Mouse (Mus musculus) forebrain, embryonic 11.5 days (tissue): ENCODE measurements around the gene Chst8. TPM values are rescaled to one million over a fixed set of nuclear protein-coding genes. Genes with fewer than 3 reads are reported as not detected.

Experiments used
- ATAC-seq: fragments of 200-750 bp; cut with Nextera tagmentation; replicated peaks from 2 replicates; pipeline ENCODE4 v1.8.0; 2017; ENCODE audit warnings: moderate TSS enrichment; ENCODE audit not compliant: low FRiP score
- DNase-seq: peaks from one replicate; pipeline ENCODE4 v3.0.0-alpha.2; 2017; ENCODE audit warnings: low spot score
- H3K27ac ChIP-seq: fragments of 300-500 bp; sonication (generic); 2 replicates; pipeline ENCODE4 v1.5.1; 2014; ENCODE audit warnings: low read depth, low read length
- H3K27me3 ChIP-seq: fragments of 300-500 bp; sonication (generic); 2 replicates; pipeline ENCODE4 v1.6.1; 2014; ENCODE audit warnings: mild to moderate bottlenecking, low read length, mixed read lengths; ENCODE audit not compliant: control insufficient read depth, insufficient read depth
- H3K36me3 ChIP-seq: fragments of 300-500 bp; sonication (generic); 2 replicates; pipeline ENCODE4 v1.6.1; 2014; ENCODE audit warnings: mild to moderate bottlenecking, low read length, moderate library complexity, mixed read lengths; ENCODE audit not compliant: control insufficient read depth, insufficient read depth
- H3K4me1 ChIP-seq: fragments of 300-500 bp; sonication (generic); replicated peaks from 2 replicates; pipeline ENCODE4 v1.6.1; 2014; ENCODE audit warnings: low read length, mixed read lengths; ENCODE audit not compliant: control insufficient read depth, insufficient read depth
- H3K4me2 ChIP-seq: fragments of 300-500 bp; sonication (generic); 2 replicates; pipeline ENCODE4 v1.6.1; 2014; ENCODE audit warnings: low read depth, mild to moderate bottlenecking, low read length, moderate library complexity, mixed read lengths; ENCODE audit not compliant: severe bottlenecking
- H3K4me3 ChIP-seq: fragments of 300-500 bp; sonication (generic); 2 replicates; pipeline ENCODE4 v1.5.1; 2014; ENCODE audit warnings: low read depth, low read length
- H3K9ac ChIP-seq: fragments of 300-500 bp; sonication (generic); 2 replicates; pipeline ENCODE4 v1.6.1; 2014; ENCODE audit warnings: low read length
- H3K9me3 ChIP-seq: fragments of 300-500 bp; sonication (generic); 2 replicates; pipeline ENCODE4 v1.6.1; 2016; ENCODE audit warnings: low read length, mixed read lengths; ENCODE audit not compliant: control insufficient read depth
- WGBS: fragments of 180-500 bp; shearing (Covaris S2); extraction: QIAGEN DNeasy Blood & Tissue Kit; methylation state at CpG from one replicate; pipeline ENCODE4 v1.1.7; 2014; 5-methylcytosine and 5-hydroxymethylcytosine counted together
- polyA plus RNA-seq: library from polyadenylated mRNA; unstranded; fragments of >200 nt; fragmentation: Nextera tagmentation; extraction: Ambion mirVana; gene quantifications from 2 replicates; pipeline ENCODE4 v1.2.1, GENCODE M21; 2014

Gene Chst8
- polyA plus RNA-seq, 1 experiment from 2014 or later: 11.4 TPM

GRCm38 (mm10) chr7:34693916-34694315, 118.6 kb downstream of the Chst8 start:
- ATAC-seq (no peak), DNase-seq (no peak)
- Histone ChIP-seq H3K27ac (no peak overlapping the region), H3K36me3 (no peaks in the 10 kb centered on the region), H3K4me2 (no peak overlapping the region), H3K27me3 (no peaks in the 10 kb centered on the region), H3K9ac (no peak overlapping the region), H3K4me1 (peaks cover 4% of the 10 kb centered on the region; the same call in 1 of the 2 replicates), H3K4me3 (no peak overlapping the region), H3K9me3 (no peaks in the 10 kb centered on the region)
- 95% methylated on average over 13 of the region's 13 CpGs for WGBS

- Histone ChIP-seq H3K4me3 (no peak overlapping the region), H3K9me3 (no peaks in the 10 kb centered on the region), H3K4me2 (no peak overlapping the region), H3K27ac (no peak overlapping the region), H3K36me3 (no peaks in the 10 kb centered on the region), H3K9ac (no peak overlapping the region), H3K4me1 (peaks cover 5% of the 10 kb centered on the region; the same call in 1 of the 2 replicates), H3K27me3 (no peaks in the 10 kb centered on the region)
- 82% methylated on average over 4 of the region's 4 CpGs for WGBS
- DNase-seq (no peak), ATAC-seq (no peak)
These were observed 119.4 kb downstream of the Chst8 start for GRCm38 (mm10) chr7:34693072-34693471.

- Histone ChIP-seq H3K4me3 (no peak overlapping the region), H3K9me3 (no peaks in the 10 kb centered on the region), H3K4me2 (no peak overlapping the region), H3K36me3 (no peaks in the 10 kb centered on the region), H3K9ac (no peak overlapping the region), H3K4me1 (peaks cover 5% of the 10 kb centered on the region; the same call in 1 of the 2 replicates), H3K27ac (no peak overlapping the region), H3K27me3 (no peaks in the 10 kb centered on the region)
- DNase-seq (no peak), ATAC-seq (no peak)
- 67% methylated on average over 13 of the region's 13 CpGs for WGBS
These were observed 122.4 kb downstream of the Chst8 start for GRCm38 (mm10) chr7:34690111-34690510.

GRCm38 (mm10) chr7:34689028-34689427, 123.5 kb downstream of the Chst8 start:
- DNase-seq (no peak), ATAC-seq (no peak)
- 40% methylated on average over 6 of the region's 6 CpGs for WGBS
- Histone ChIP-seq H3K9me3 (no peaks in the 10 kb centered on the region), H3K9ac (no peak overlapping the region), H3K4me3 (no peak overlapping the region), H3K27ac (no peak overlapping the region), H3K27me3 (no peaks in the 10 kb centered on the region), H3K4me1 (peaks cover 5% of the 10 kb centered on the region; the same call in 1 of the 2 replicates), H3K36me3 (no peaks in the 10 kb centered on the region), H3K4me2 (no peak overlapping the region)

GRCm38 (mm10) chr7:34685801-34686200, 126.7 kb downstream of the Chst8 start:
- ATAC-seq: no peak; the same call in 1 of the 2 replicates
- 47% methylated on average over 7 of the region's 7 CpGs for WGBS
- no peak for DNase-seq

GRCm38 (mm10) chr7:34685176-34685575, 127.3 kb downstream of the Chst8 start:
- Histone ChIP-seq H3K4me2 (no peak overlapping the region), H3K36me3 (no peaks in the 10 kb centered on the region), H3K9me3 (no peaks in the 10 kb centered on the region), H3K27me3 (no peaks in the 10 kb centered on the region), H3K4me1 (0 out of 2 replicates have a peak, but pooled peaks cover 2% of the 10 kb centered on the region), H3K9ac (no peak overlapping the region), H3K4me3 (no peak overlapping the region), H3K27ac (no peak overlapping the region)
- no peak for DNase-seq
- no peak for ATAC-seq
- WGBS: 77% methylated on average over 4 of the region's 4 CpGs

More at GRCm38 (mm10) chr7:34685801-34686200, 126.7 kb downstream of the Chst8 start:
- Histone ChIP-seq H3K4me3 (no peak overlapping the region), H3K9ac (no peak overlapping the region), H3K27ac (no peak overlapping the region), H3K27me3 (no peaks in the 10 kb centered on the region), H3K36me3 (no peaks in the 10 kb centered on the region), H3K9me3 (no peaks in the 10 kb centered on the region), H3K4me1 (peaks cover 5% of the 10 kb centered on the region; the same call in 1 of the 2 replicates), H3K4me2 (no peak overlapping the region)

GRCm38 (mm10) chr7:34680771-34681421, 131.6 kb downstream of the Chst8 start:
- 72% methylated on average over 15 of the region's 15 CpGs for WGBS
- Histone ChIP-seq H3K27ac (no peak overlapping the region), H3K4me2 (no peak overlapping the region), H3K9me3 (no peaks in the 10 kb centered on the region), H3K27me3 (peaks cover 2% of the 10 kb centered on the region), H3K4me1 (0 out of 2 replicates have a peak, but pooled peaks cover under 1% of the 10 kb centered on the region), H3K36me3 (no peaks in the 10 kb centered on the region), H3K4me3 (no peak overlapping the region), H3K9ac (no peak overlapping the region)
- DNase-seq (no peak), ATAC-seq (no peak; the same call in 1 of the 2 replicates)

- H3K4me1 ChIP-seq: peaks cover 5% of the 10 kb centered on the region; the same call in 1 of the 2 replicates
- DNase-seq (no peak), ATAC-seq (no peak)
- 75% methylated on average over 2 of the region's 2 CpGs for WGBS
- H3K27ac ChIP-seq: no peak overlapping the region
- no peaks in the 10 kb centered on the region for H3K36me3 ChIP-seq
- H3K4me2 ChIP-seq: no peak overlapping the region
- no peaks in the 10 kb centered on the region for H3K9me3 ChIP-seq
- H3K9ac ChIP-seq: no peak overlapping the region
- H3K4me3 ChIP-seq: no peak overlapping the region
- H3K27me3 ChIP-seq: peaks cover 12% of the 10 kb centered on the region
These were observed 132.6 kb downstream of the Chst8 start for GRCm38 (mm10) chr7:34679886-34680285.
